Mouse (Mus musculus): ENCODE data around the gene Rpl37a.

The Rpl37a gene

DNA sequence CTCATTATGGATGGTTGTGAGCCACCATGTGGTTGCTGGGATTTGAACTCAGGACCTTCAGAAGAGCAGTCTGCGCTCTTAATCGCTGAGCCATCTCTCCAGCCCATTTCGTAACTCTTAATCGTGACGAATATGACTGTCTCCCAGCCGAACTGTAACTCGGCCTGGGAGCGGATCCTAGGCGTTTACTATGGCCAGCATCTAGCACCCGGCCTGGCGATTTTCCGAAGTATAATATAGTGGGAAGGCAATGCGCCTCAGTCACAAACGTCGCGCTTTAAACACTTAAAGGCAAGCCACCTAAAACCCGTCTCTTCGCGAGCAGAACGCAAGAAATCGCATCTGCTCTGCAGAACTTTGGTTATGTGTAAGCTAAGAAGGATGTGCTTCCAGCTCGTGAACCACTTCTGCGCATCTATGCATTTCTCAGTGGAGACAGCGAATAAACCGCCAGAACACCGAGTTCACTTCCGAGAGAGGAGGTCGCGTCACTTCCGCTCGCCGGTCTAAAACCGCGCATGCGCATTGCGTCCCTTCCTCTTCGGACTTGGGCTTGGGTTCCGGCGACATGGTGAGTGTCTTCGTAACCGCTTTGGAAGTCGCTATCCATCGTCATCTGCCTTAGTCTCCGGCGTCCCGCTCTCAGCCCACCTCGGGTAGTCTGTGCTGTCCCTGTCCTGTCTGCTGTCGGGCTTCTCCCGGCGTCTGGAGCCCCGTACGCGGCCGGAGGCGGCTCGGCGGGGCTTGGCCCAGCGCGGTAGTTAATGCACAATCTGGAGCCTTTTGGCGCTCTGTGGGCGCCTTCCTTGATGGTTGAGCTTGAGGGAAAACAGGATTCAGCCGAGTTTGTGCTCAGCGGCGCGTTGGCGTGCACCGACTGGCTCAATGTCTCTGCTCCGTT, at the start of gene Rpl37a:
TSS of gene Rpl37a (plus strand) at position 538 of the 901 bp plus-strand sequence.
- peak; percentile 92 for DNase-seq (ENCODE audit: low read depth, low spot score)

GRCm38 (mm10) chr1:72673070-72673469, 38.0 kb upstream of the Rpl37a start:
- no peak for DNase-seq (ENCODE audit: low read depth, low spot score)

- DNase-seq (ENCODE audit: low read depth, low spot score) = no peak
Measured at GRCm38 (mm10) chr1:72696256-72696655, 14.8 kb upstream of the Rpl37a start.

DNA sequence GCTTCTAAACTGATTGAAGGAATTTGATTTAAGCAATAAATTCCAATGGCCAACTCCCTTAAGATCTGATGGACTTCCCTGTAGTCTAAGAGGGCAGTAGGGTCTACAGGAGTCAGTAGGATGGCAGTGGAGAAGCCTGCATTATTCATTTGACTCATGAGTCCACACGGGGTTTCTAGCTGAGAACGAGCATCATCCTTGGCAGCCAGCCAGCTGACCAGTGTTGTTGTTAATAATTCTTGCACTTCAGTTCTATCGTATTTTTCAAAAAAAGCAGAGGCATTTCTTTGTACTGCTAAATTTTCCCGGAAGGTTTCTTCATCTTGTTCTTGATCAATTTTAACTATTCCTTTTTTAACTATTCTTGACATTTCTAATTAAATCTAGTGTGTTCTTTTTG, 12.4 kb upstream of the Rpl37a start:
- DNase-seq (ENCODE audit: low read depth, low spot score) = no peak

- DNase-seq (ENCODE audit: low read depth, low spot score) = no peak
Measured at GRCm38 (mm10) chr1:72700479-72700878, 10.6 kb upstream of the Rpl37a start, which contains the start of gene Ankar. TSS of gene Ankar (minus strand) at chr1:72700579.

DNA sequence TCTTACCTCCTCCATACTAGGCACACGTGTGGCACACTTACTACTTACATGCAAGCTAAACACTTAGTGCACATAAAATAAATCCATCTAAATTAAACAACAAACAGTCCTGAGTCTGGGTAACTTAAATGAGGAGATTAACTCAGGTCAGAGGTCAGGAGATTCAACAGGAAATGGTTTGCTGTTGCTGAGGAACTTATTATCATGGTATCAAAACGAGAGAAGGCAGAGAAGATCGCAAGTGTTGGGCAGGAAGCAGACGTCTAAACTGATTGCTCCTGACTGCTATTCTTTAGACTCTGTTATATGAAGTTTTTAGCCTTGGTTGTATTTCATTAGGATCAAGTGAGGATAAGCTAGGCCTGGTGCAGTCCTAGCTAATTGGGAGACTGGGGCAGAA, 3.6 kb upstream of the Rpl37a start:
- DNase-seq (ENCODE audit: low read depth, low spot score) = no peak

GRCm38 (mm10) chr1:72711684-72712083, 594 bp downstream of the Rpl37a start:
- DNase-seq (ENCODE audit: low read depth, low spot score) = no peak

GRCm38 (mm10) chr1:72714547-72714946, 3.5 kb downstream of the Rpl37a start:
- DNase-seq (ENCODE audit: low read depth, low spot score) = no peak

DNA sequence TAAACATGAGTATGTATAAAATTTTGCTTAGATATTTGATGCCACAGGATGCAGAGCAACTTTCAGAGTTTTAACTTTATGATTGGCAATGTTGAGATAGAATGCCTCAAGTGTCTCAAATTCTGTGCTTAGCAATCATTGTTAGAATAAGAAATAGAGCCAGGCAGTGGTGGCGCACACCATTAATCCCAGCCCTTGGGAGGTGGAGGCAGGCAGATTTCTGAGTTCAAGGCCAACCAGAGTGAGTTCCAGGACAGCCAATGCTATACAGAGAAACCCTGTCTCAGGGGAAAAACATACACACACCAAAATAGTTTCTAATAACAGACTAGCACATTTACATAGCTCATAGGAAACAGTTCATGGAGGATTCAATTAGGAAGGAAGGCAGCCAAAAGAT, 4.0 kb downstream of the Rpl37a start:
- DNase-seq (ENCODE audit: low read depth, low spot score) = no peak

DNA sequence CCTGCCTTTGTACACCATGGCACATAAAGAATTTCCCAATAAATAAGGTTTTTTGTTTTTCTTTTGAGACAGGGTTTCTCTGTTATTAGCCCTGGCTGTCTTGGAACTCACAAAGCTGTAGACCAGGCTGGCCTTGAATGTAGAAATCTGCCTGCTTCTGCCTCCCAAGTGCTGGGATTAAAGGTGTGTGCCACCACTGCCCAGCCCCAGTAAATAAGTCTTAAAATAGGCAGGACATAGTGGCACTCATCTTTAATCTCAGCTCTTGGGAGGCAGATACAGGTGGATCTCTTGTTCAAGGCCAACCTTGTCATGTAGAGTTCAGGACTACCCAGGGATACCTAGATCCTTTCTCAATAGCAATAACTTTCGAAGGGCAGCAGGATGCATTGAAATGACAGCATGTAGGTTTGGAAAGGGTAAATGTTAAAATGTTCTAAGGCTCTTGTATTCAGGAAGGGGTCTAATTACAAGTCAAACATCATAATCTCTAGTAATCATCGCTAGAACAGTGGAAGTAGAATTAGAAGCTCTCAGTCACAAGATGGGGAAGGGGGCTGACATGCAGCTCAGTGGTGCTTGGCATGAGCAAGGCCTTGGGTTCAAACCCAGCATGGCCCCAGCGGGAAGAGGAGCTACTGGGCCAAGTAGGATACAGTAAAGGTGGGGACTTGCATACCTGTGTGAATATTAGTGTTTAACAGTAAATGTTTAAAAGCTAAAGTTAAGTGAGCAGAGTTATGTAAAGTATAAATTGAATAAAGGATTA, 4.7 kb downstream of the Rpl37a start:
- no peak for DNase-seq (ENCODE audit: low read depth, low spot score)

DNA sequence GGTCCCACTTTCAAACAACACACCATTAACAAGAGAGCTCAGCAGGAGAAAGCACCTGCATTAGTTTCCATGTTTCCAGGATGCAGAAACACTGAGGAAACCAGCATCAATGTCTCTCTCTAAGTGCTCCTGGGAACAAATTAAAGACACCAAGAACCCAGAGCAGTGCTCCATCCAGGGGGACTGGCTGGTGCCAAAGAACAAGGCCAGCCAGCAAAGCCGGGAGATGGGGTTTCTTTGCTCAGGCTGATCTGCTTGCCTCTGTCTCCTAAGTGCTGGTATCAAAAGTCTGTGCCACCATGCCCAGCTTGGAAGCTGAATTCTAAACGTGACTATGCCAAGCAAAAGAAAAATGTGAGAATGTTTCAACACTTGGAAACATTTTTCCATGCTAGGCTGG, 5.3 kb downstream of the Rpl37a start:
- no peak for DNase-seq (ENCODE audit: low read depth, low spot score)

DNA sequence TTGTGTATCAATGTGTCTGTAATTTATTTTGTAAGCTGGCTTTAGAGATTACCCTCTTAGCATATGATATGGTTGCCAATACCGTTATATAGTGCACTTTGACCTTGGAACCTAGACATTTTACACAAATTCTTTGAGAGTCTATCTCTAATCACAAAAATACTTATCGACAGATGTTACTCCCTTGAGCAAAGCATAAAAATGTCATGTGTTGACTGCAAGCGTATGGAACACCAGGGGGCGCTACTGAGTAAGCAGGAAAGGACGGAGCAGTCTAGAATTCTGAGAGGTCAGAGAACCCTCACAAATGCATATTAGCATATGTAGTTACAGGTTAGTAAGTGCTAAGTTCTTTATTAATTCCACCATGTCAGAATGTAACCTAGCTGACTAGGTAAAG, 5.8 kb downstream of the Rpl37a start:
- peak; percentile 73 for DNase-seq (ENCODE audit: low read depth, low spot score)

DNA sequence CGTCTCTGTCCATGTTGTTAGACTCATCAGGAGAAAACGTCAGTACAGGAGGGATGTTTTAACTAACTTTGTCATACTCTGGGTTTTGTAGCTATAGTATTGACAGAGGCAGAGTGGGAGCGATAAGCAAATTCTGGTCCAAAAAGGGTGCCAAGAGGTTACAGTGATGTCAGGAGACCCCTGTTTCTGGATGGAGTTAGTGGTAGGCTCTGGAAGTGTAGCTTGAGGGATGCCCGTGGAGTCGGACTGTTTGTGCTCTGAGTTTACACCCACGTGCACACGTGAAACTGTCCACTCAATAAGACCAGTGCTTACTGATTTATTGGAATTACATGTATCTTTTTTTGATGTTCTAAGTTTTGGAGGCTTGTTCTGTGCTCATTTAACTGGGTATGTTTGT, 6.5 kb downstream of the Rpl37a start:
- no peak for DNase-seq (ENCODE audit: low read depth, low spot score)

DNA sequence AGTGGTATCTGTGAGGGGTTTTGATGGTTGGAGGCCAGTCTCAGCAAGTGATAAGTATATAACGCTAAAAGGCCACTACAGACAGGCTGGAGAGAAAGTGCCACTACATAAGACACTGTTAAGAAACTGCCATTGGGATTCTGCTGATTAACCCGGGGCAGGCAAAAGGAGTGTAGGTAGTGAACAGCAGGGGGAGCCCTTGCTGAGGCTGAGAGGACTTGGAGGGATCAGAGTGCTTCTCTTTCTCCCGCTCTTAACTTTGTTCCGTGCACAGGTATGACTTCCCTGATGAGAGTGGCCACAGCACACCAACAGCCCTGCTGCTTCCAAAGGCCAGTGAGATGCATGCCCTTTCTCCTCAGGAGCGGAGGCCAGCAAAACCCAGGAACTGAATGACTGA, 7.8 kb downstream of the Rpl37a start:
- DNase-seq (ENCODE audit: low read depth, low spot score) = peak; percentile 64

DNA sequence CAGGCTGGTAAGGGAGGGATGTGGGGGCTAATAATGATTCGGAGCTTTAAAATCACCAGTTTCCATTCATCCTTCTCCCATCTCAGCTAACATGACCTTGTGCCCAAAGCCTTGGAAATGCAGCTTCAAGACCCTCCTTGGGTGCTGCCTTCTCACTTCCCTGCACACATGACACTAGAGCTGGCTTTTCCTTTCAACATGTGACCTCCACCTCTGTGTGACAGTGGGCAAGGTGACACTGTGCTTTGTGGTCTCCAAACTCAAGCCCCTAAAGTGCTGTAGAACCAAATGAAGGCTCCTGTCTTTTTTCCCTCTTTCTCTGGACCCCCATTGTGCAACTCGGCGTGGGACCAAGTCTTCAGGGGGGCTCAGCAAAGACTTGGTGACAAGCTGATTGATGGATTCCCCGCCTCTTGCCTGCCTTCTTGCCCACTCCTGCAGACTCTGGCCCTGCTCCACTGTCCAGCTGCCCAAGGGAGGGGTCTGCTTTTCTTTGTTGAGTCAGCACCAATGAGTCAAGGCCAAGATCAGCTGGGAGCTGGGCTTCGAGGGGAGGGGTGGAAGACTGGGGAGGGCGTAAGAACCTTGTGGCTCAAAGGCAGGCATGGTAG, 9.1 kb downstream of the Rpl37a start:
- DNase-seq (ENCODE audit: low read depth, low spot score) = no peak

- DNase-seq (ENCODE audit: low read depth, low spot score) = no peak
Measured at GRCm38 (mm10) chr1:72722646-72723045, 11.6 kb downstream of the Rpl37a start.

DNA sequence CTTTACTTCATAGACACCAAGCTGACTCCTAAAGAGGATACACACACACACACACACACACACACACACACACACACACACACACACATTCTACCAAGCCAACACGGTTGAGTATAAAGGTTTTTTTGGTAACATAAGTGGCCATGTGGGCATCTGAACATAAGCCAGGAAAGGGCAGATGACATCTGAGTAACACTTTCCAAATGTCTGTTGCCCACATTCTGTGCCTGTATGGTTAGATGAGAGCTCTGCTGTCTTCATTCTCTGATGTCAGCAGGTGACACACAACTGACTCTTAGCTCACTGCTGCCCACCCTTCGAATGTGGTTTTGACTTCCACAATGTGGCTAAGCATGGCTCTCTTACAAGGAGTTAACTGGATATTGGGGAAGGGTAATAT, 13.3 kb downstream of the Rpl37a start:
- no peak for DNase-seq (ENCODE audit: low read depth, low spot score)

GRCm38 (mm10) chr1:72725941-72726340, 14.9 kb downstream of the Rpl37a start:
- DNase-seq (ENCODE audit: low read depth, low spot score) = no peak

DNA sequence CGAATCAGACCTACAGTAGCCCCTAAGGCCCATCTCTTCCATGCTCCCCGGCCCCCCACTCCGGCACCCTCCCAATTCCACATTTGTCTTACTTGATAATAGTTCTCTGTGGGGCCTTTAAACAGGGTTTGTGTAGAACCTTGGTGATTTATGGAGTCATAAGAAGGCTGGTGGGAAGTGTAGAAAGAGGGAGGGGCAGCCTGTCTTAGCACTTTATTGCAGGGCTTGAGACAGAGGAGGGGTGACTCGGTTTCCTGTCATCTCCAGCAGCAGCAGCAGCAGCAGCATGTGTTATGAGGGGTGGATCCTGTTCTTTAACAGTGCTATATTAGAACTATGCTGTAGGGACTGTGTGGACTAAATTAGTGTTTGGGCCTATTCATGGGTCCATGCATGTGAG, 17.7 kb downstream of the Rpl37a start:
- no peak for DNase-seq (ENCODE audit: low read depth, low spot score)

- DNase-seq (ENCODE audit: low read depth, low spot score) = no peak
Measured at GRCm38 (mm10) chr1:72730126-72730525, 19.0 kb downstream of the Rpl37a start.

GRCm38 (mm10) chr1:72733191-72733691, 22.2 kb downstream of the Rpl37a start:
- no peak for DNase-seq (ENCODE audit: low read depth, low spot score)
